Mouse (Mus musculus): ENCODE results near the gene Higd1c. TPM values are rescaled to one million over a fixed set of nuclear protein-coding genes. Genes with fewer than 3 reads are reported as not detected.
A peak's percentile ranks its signal among the peaks of the same experiment; 100 is the strongest.
"Not testable (repeated sequence)": the region's sequence is repeated elsewhere in the genome, so short reads cannot be mapped to it uniquely, and the experiment has no call there.

Gene Higd1c
- polyA plus RNA-seq, 1 experiment from 2014 or later: not detected

GRCm38 (mm10) chr15:100334629-100335028 is 29.7 kb upstream of the Higd1c start, which contains the start of gene Mettl7a3:
TSS of gene Mettl7a3 (plus strand) at chr15:100334929.
- no peak for ATAC-seq (ENCODE audit: insufficient number of reproducible peaks, insufficient read depth, low FRiP score, low TSS enrichment)
- H3K27me3 ChIP-seq: no peaks in the 10 kb centered on the region
- no peaks in the 10 kb centered on the region for H3K9me3 ChIP-seq
- H3K27ac ChIP-seq: no peak within 1 kb of the TSS
- no peaks in the 10 kb centered on the region for H3K4me1 ChIP-seq
- H3K4me2 ChIP-seq (replicated peaks): no peak within 1 kb of the TSS
- no peaks in the 10 kb centered on the region for H3K36me3 ChIP-seq
- WGBS: 61% methylated on average over 10 of the region's 10 CpGs
- no peak within 1 kb of the TSS for H3K4me3 ChIP-seq
- no peak within 1 kb of the TSS for H3K9ac ChIP-seq

DNA sequence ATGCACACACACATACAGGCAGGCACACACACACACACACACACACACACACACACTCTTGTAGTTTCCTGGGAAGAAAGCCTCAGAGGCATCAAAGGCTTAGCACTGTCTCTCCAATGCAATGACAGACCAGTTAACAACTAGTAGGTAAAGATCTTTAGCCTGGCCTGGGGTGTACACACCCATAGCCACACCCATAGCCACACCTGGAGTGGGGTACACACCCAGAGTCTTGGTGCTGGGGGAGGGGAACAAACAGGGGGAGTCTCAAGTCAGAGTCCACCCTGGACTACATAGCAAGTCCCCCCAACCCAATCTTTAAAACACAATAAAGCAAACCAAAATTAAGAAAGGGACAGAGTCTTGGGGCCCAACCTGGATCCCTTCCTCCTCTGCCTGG is 27.0 kb upstream of the Higd1c start:
- H3K27me3 ChIP-seq: not testable (repeated sequence)

GRCm38 (mm10) chr15:100337847-100338246 is 26.5 kb upstream of the Higd1c start:
- not testable (repeated sequence) for H3K9me3 ChIP-seq

More for the DNA sequence above, 27.0 kb upstream of the Higd1c start:
- not testable (repeated sequence) for H3K4me1 ChIP-seq; H3K36me3 ChIP-seq; ATAC-seq (ENCODE audit: insufficient number of reproducible peaks, insufficient read depth, low FRiP score, low TSS enrichment); H3K9me3 ChIP-seq; H3K27ac ChIP-seq; H3K4me2 ChIP-seq (replicated peaks); H3K4me3 ChIP-seq; H3K9ac ChIP-seq

DNA sequence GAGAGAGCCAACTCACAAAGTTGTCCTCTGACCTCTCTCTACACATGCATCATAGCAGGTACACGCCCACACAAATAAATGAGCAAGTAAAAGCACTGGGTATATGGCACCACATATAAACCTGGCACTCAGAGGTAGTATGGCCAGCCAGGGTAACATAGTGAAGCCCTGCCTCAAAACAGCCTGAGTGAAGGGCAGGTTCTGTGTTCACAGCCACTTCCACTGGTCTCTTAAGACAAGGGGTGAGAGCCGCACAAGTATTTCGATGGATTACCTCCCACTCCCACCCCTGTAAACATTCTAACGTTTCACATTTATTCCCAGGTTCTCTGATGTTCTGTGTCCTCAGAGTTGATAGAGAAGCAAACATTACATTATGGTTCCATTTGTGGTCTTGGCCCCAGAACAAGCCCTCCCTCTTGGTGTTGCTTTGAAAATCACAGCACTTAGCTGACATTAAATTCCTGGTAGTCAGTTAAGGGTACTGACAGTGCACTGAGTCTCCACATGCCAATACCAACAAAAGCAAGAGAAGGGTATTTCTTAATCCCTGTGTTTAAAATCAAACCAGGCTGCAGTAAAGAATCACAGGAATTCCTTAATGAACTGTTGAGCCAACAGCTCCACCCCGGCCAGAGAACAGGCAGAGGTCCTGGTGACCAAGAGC is 22.9 kb upstream of the Higd1c start:
- 77% methylated on average over 5 of the region's 5 CpGs for WGBS
- not testable (repeated sequence) for ATAC-seq (ENCODE audit: insufficient number of reproducible peaks, insufficient read depth, low FRiP score, low TSS enrichment); H3K4me3 ChIP-seq; H3K36me3 ChIP-seq; H3K27me3 ChIP-seq; H3K27ac ChIP-seq; H3K9ac ChIP-seq; H3K4me1 ChIP-seq; H3K9me3 ChIP-seq; H3K4me2 ChIP-seq (replicated peaks)

More at GRCm38 (mm10) chr15:100337847-100338246, 26.5 kb upstream of the Higd1c start:
- WGBS: 38% methylated on average over 10 of the region's 10 CpGs
- not testable (repeated sequence) for H3K4me2 ChIP-seq (replicated peaks); H3K27me3 ChIP-seq; H3K27ac ChIP-seq; H3K4me3 ChIP-seq; H3K4me1 ChIP-seq; H3K36me3 ChIP-seq; ATAC-seq (ENCODE audit: insufficient number of reproducible peaks, insufficient read depth, low FRiP score, low TSS enrichment); H3K9ac ChIP-seq

DNA sequence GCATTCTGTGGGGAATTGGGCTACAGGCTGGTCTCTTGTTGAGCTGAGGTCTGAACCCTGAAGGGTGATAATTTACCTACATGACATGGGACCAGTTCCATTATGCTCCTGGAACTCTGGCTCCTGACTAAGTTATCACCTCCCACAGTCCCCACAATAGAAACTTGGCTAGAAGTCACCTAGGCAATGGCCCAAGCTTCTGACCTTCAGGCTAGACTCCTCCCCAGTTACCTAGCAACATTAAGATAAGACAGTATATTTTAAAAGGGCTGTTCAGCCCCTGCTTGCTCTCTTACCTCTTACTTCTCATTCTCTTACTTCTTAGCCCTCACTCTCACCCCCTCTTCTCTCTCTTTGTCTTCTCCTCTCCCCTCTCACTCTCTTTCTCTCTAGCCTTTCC is 18.9 kb upstream of the Higd1c start:
- H3K9ac ChIP-seq: no peak overlapping the region
- no peaks in the 10 kb centered on the region for H3K36me3 ChIP-seq
- no peak overlapping the region for H3K4me2 ChIP-seq (replicated peaks)
- no peak for ATAC-seq (ENCODE audit: insufficient number of reproducible peaks, insufficient read depth, low FRiP score, low TSS enrichment)
- H3K9me3 ChIP-seq: no peaks in the 10 kb centered on the region
- no peak overlapping the region for H3K27ac ChIP-seq
- no peaks in the 10 kb centered on the region for H3K4me1 ChIP-seq
- no peaks in the 10 kb centered on the region for H3K27me3 ChIP-seq
- no peak overlapping the region for H3K4me3 ChIP-seq

GRCm38 (mm10) chr15:100346761-100347160 is 17.6 kb upstream of the Higd1c start:
- Histone ChIP-seq H3K36me3 (no peaks in the 10 kb centered on the region), H3K4me1 (peaks cover 5% of the 10 kb centered on the region; the same call in 1 of the 2 replicates), H3K27ac (peak overlapping the region; percentile 69; the same call in 1 of the 2 replicates), H3K9me3 (no peaks in the 10 kb centered on the region), H3K4me2 (replicated peaks) (no peak overlapping the region), H3K27me3 (no peaks in the 10 kb centered on the region), H3K4me3 (no peak overlapping the region), H3K9ac (no peak overlapping the region)
- ATAC-seq (ENCODE audit: insufficient number of reproducible peaks, insufficient read depth, low FRiP score, low TSS enrichment): peak; percentile 41; the same call in 1 of the 2 replicates
- 74% methylated on average over 14 of the region's 14 CpGs for WGBS

DNA sequence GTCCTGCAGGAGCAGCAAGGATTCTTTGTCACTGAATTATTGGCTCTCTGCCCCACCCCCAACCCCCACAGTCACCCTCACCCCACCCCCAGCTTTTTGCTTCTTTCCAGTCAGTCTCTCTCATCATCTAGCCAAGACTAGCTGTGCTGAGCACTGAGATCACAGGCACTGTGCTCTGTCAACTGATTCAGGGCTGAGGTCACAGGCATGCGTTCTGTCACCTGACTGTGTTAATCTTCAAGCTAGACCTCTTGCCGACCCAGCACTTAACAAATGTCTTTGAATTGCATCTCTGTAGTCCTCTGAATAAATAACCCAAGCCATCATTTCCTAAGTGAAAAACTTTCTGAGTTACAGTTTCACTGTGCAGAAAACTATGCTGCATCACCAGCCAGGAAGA is 14.8 kb upstream of the Higd1c start:
- no peaks in the 10 kb centered on the region for H3K9me3 ChIP-seq
- no peaks in the 10 kb centered on the region for H3K27me3 ChIP-seq
- H3K27ac ChIP-seq: no peak overlapping the region
- no peak for ATAC-seq (ENCODE audit: insufficient number of reproducible peaks, insufficient read depth, low FRiP score, low TSS enrichment)
- peaks cover 7% of the 10 kb centered on the region; the same call in 1 of the 2 replicates for H3K4me1 ChIP-seq
- no peak overlapping the region for H3K4me2 ChIP-seq (replicated peaks)
- WGBS: 52% methylated on average over 2 of the region's 2 CpGs
- no peak overlapping the region for H3K9ac ChIP-seq
- H3K36me3 ChIP-seq: no peaks in the 10 kb centered on the region
- no peak overlapping the region for H3K4me3 ChIP-seq

DNA sequence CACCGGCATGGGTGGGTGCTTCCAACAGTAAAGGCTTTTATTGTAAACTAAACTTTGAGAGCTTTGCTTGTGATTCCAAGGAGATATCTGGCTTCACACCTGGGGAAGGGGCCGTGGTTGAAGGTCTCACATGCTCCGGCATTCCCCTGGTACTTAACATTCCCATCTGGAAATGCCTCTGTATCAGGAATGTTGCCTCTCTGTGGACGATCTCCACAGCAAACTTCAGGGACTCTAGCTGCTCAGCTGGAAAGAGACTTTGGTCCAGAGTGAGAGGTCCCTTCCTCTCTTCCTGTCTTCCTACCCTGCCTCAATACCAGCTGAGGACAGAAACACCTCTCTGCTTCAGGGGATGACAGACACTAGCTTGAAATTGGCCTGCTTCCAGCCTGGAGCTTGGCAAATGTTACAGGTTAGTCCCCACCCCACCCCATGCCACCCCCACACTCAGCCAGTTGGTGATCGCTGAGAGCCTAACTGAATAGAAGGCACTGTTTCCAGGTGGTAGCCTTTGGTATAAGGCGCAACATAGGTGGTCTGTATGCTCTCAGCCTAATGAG is 12.8 kb upstream of the Higd1c start:
- peaks cover 7% of the 10 kb centered on the region; the same call in 1 of the 2 replicates for H3K4me1 ChIP-seq
- ATAC-seq (ENCODE audit: insufficient number of reproducible peaks, insufficient read depth, low FRiP score, low TSS enrichment): no peak
- no peak overlapping the region for H3K4me3 ChIP-seq
- H3K36me3 ChIP-seq: no peaks in the 10 kb centered on the region
- H3K9ac ChIP-seq: no peak overlapping the region
- H3K4me2 ChIP-seq (replicated peaks): no peak overlapping the region
- no peaks in the 10 kb centered on the region for H3K9me3 ChIP-seq
- WGBS: 52% methylated on average over 6 of the region's 6 CpGs
- H3K27ac ChIP-seq: no peak overlapping the region
- H3K27me3 ChIP-seq: no peaks in the 10 kb centered on the region

DNA sequence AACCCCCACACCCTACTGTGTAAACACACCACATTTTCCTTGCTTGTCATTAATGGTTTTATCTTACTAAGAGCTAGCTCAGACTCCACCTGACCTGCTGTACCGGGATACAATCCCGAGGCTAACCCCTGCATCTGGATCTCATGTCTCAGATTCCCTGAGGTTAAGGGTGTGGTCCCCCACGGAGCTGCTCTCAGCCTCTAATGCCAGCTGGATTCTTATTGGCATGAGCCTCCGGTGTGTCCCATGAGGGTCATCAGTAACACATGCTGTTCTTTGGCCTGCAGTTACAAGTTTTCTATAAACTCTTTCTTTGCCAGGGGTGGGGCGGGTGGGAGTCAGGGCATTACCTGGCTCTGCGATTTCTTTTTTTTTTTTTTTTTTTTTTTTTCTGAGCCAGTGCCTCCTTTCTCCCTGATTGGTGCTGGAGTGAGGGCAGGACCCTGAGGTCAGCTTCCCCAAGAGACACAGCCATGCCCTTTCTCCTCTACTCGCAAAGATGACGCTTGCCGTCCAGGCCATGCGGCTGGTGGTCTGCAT is 11.6 kb upstream of the Higd1c start, which contains the start of the genes Methig1 and Mettl7a2:
TSS of gene Methig1 (plus strand) at position 439 of the 540 bp plus-strand sequence.
TSS of gene Mettl7a2 (plus strand) at position 490 of the 540 bp plus-strand sequence.
- no peak for ATAC-seq (ENCODE audit: insufficient number of reproducible peaks, insufficient read depth, low FRiP score, low TSS enrichment)
- 66% methylated on average over 10 of the region's 10 CpGs for WGBS

GRCm38 (mm10) chr15:100353399-100353798 is 10.9 kb upstream of the Higd1c start:
- not testable (repeated sequence) for H3K4me3 ChIP-seq; H3K4me2 ChIP-seq (replicated peaks); H3K9me3 ChIP-seq; H3K27me3 ChIP-seq; ATAC-seq (ENCODE audit: insufficient number of reproducible peaks, insufficient read depth, low FRiP score, low TSS enrichment); H3K27ac ChIP-seq; H3K36me3 ChIP-seq; H3K4me1 ChIP-seq; H3K9ac ChIP-seq
- WGBS: 91% methylated on average over 22 of the region's 22 CpGs

More for the DNA sequence above, 11.6 kb upstream of the Higd1c start, which contains the start of the genes Methig1 and Mettl7a2:
- H3K4me3 ChIP-seq: no peak within 1 kb of the TSS
- no peaks in the 10 kb centered on the region for H3K27me3 ChIP-seq
- no peak within 1 kb of the TSS for H3K27ac ChIP-seq
- H3K36me3 ChIP-seq: no peaks in the 10 kb centered on the region
- H3K4me2 ChIP-seq (replicated peaks): no peak within 1 kb of the TSS
- H3K4me1 ChIP-seq: peaks cover 7% of the 10 kb centered on the region; the same call in 1 of the 2 replicates
- H3K9me3 ChIP-seq: no peaks in the 10 kb centered on the region
- H3K9ac ChIP-seq: no peak within 1 kb of the TSS

- Histone ChIP-seq H3K27me3 (no peaks in the 10 kb centered on the region), H3K9me3 (no peaks in the 10 kb centered on the region), H3K4me2 (replicated peaks) (no peak overlapping the region), H3K9ac (no peak overlapping the region), H3K4me1 (peaks cover 7% of the 10 kb centered on the region; the same call in 1 of the 2 replicates), H3K4me3 (no peak overlapping the region), H3K27ac (no peak overlapping the region), H3K36me3 (no peaks in the 10 kb centered on the region)
- WGBS: 91% methylated on average over 5 of the region's 5 CpGs
- no peak for ATAC-seq (ENCODE audit: insufficient number of reproducible peaks, insufficient read depth, low FRiP score, low TSS enrichment)
Measured at GRCm38 (mm10) chr15:100355876-100356275, 8.5 kb upstream of the Higd1c start.

DNA sequence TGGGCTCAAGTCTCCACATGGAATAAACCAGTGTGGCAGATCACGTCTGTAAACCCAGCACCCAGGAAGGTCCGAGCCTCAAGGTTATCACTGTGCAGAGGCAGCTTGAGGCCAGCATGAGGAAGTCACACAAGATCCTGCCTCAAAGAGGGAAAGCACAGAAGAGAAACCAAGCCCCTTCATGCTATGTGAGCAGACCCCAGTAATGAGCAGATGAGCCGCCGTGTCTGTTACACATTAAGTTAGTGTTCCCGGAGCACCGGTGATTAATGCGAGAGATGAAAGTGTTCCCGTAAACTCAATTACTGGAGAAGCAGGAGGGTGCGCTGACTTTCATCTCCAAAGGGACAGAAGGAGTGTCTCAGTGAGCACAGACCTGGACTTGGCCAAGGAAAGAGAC is 1.6 kb downstream of the Higd1c start:
- H3K4me3 ChIP-seq; ATAC-seq (ENCODE audit: insufficient number of reproducible peaks, insufficient read depth, low FRiP score, low TSS enrichment); H3K4me2 ChIP-seq (replicated peaks); H3K9me3 ChIP-seq; H3K27ac ChIP-seq; H3K36me3 ChIP-seq; H3K4me1 ChIP-seq; H3K27me3 ChIP-seq; H3K9ac ChIP-seq: not testable (repeated sequence)
- 27% methylated on average over 9 of the region's 9 CpGs for WGBS
